Mouse (Mus musculus) midbrain, embryonic 10.5 days (tissue): ENCODE measurements around the gene Stxbp5. TPM values are rescaled to one million over a fixed set of nuclear protein-coding genes. Genes with fewer than 3 reads are reported as not detected.
"Not testable (repeated sequence)": the region's sequence is repeated elsewhere in the genome, so short reads cannot be mapped to it uniquely, and the experiment has no call there.

Experiments
- DNase-seq: peaks from one replicate; pipeline ENCODE4 v3.0.0-alpha.2; 2017; ENCODE audit warnings: low spot score
- H3K27ac ChIP-seq: fragments of 300-500 bp; sonication (generic); replicated peaks from 2 replicates; pipeline ENCODE4 v1.5.1; 2016; ENCODE audit warnings: mild to moderate bottlenecking
- H3K27me3 ChIP-seq: fragments of 300-500 bp; sonication (generic); 2 replicates; pipeline ENCODE4 v1.6.1; 2016; ENCODE audit warnings: low read depth, mild to moderate bottlenecking; ENCODE audit not compliant: poor library complexity, severe bottlenecking
- H3K36me3 ChIP-seq: fragments of 300-500 bp; sonication (generic); 2 replicates; pipeline ENCODE4 v1.6.1; 2016; ENCODE audit warnings: mild to moderate bottlenecking, moderate library complexity
- H3K4me1 ChIP-seq: fragments of 300-500 bp; sonication (generic); 2 replicates; pipeline ENCODE4 v1.6.1; 2016
- H3K4me3 ChIP-seq: fragments of 300-500 bp; sonication (generic); 2 replicates; pipeline ENCODE4 v1.5.1; 2016; ENCODE audit warnings: mild to moderate bottlenecking, moderate library complexity
- H3K9me3 ChIP-seq: fragments of 300-500 bp; sonication (generic); replicated peaks from 2 replicates; pipeline ENCODE4 v1.6.1; 2016; ENCODE audit warnings: mild to moderate bottlenecking
- WGBS: fragments of 180-500 bp; shearing (Covaris S2); methylation state at CpG from one replicate; pipeline ENCODE4 v1.1.7; 2016; 5-methylcytosine and 5-hydroxymethylcytosine counted together
- polyA plus RNA-seq: library from polyadenylated mRNA; unstranded; fragments of >200 nt; fragmentation: Nextera tagmentation; extraction: Ambion mirVana; gene quantifications from 2 replicates; pipeline ENCODE4 v1.2.1, GENCODE M21; 2016

Stxbp5 gene
- polyA plus RNA-seq, 1 experiment from 2014 or later, result 3.1 TPM

DNA sequence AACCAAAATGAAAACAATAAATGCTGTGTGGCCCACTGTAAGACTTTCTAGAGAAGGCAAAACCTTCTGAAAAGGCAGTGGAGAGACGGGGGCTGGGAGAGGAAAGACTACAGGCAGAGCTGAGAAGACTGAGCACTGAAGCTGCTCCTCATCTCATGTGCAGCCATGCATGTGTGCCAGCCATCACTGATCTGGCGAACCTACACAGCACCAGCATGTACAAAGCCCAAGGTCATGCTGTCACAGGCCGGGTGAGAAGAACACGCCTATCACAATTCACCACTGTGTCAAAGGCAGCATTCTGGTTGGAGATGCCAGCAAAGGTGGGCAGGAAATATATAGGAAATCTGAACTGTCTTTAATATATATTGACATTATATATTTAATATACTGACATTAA, 12.2 kb downstream of the Stxbp5 start:
- Histone ChIP-seq H3K27me3 (no peaks in the 10 kb centered on the region), H3K36me3 (peaks cover 15% of the 10 kb centered on the region), H3K27ac (no peak overlapping the region), H3K4me3 (no peak overlapping the region), H3K4me1 (0 out of 2 replicates have a peak, but pooled peaks cover 3% of the 10 kb centered on the region), H3K9me3 (no peaks in the 10 kb centered on the region)
- no peak for DNase-seq
- WGBS, result 85% methylated on average over 4 of the region's 4 CpGs

- H3K9me3 ChIP-seq, H3K27ac ChIP-seq, H3K4me3 ChIP-seq, H3K27me3 ChIP-seq, H3K36me3 ChIP-seq, H3K4me1 ChIP-seq, DNase-seq: not testable (repeated sequence)
- WGBS, result 86% methylated on average over 5 of the region's 5 CpGs
Measured at GRCm38 (mm10) chr10:9881781-9882320, 19.0 kb downstream of the Stxbp5 start.

DNA sequence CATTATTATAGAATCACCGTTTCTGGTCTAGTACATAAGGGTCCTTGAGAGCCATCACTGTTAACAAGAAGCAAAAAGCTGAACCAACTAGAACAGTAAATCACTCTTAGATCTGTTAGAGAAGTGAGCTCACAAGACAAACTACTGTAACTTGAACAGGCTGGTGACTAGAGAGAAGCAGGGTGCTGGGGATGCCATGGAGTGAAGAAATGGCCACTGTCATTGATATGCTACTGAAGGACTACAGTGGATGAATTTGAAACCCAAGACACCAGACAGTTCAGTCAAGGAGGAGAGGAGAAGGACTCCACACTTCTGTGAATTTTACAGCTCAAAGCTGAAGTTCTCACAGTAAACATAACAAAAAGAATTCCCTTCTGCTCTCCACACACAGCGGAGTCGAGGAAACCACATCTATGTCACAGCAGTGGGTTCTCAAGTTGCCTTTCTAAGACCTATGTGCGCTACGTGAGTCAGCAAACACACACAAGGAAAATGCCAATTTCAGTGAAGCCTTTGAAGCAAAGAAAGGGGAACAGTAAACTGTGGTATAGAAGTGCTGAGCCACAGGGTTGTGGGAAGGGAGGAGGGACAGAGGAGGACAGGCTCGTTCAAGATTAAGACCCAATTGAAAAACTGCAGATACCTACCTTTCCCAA, 20.7 kb downstream of the Stxbp5 start:
- WGBS, result 90% methylated on average over 6 of the region's 6 CpGs
- no peaks in the 10 kb centered on the region for H3K36me3 ChIP-seq
- H3K27ac ChIP-seq, result no peak overlapping the region
- no peaks in the 10 kb centered on the region for H3K9me3 ChIP-seq
- H3K27me3 ChIP-seq, result no peaks in the 10 kb centered on the region
- no peak overlapping the region for H3K4me3 ChIP-seq
- no peak for DNase-seq
- H3K4me1 ChIP-seq, result no peaks in the 10 kb centered on the region

DNA sequence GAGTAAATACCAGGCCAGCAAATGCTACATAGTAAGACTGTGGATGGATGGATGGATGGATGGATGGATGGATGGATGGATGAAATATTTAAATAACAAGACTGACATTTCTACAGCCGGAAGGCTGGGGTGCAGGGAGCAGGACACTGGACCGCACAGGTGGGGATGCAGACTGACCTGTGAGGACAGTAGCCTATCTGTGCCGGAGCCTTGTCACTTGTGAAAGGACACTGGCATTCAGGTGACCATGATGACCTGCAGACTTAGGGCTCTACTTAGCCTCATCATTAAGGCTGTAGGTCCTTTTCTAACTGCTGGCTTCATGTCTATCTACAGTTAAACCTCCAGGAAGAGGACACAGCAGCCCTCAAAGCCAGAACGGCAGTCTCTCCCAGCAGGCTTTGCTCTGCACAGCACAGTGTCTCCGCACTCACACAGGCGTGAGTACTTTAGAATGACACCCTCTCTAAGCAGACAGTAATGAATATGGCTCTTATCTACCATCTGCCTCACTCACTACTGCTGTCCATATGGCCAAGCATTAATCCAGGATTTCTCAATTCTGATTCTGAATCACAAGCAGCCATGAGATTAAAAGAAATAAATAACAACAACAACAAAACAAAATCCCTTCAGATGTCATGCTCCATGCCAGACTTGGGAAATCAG, 21.9 kb downstream of the Stxbp5 start:
- Histone ChIP-seq H3K27me3 (no peaks in the 10 kb centered on the region), H3K4me3 (no peak overlapping the region), H3K27ac (no peak overlapping the region), H3K9me3 (no peaks in the 10 kb centered on the region), H3K36me3 (no peaks in the 10 kb centered on the region), H3K4me1 (no peaks in the 10 kb centered on the region)
- DNase-seq, result no peak
- 90% methylated on average over 6 of the region's 6 CpGs for WGBS

GRCm38 (mm10) chr10:9875905-9876304, 25.0 kb downstream of the Stxbp5 start:
- no peak for DNase-seq
- Histone ChIP-seq H3K27me3 (no peaks in the 10 kb centered on the region), H3K4me3 (no peak overlapping the region), H3K9me3 (no peaks in the 10 kb centered on the region), H3K36me3 (no peaks in the 10 kb centered on the region), H3K27ac (no peak overlapping the region), H3K4me1 (no peaks in the 10 kb centered on the region)
- 91% methylated on average over 3 of the region's 3 CpGs for WGBS

DNA sequence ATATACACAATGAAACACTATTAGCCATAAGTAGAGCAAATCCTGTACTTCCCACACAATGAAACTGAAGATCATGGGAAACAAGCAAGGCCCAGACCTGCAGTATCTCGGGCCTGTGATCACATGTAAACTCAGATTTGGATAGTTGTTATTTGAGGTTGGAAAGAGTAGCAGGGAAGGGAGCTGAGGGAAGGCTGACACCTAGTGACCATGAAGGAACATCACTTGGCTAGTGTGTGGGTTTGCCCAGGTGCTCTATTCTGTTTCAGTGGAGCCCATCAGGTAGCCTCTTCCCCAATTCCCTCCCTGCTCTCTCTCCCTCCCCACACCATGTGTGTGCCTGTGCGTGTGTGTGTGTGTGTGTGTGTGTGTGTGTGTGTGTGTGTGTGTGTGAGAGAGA, 28.7 kb downstream of the Stxbp5 start:
- no peak for DNase-seq
- Histone ChIP-seq H3K4me1 (no peaks in the 10 kb centered on the region), H3K27ac (no peak overlapping the region), H3K36me3 (no peaks in the 10 kb centered on the region), H3K9me3 (no peaks in the 10 kb centered on the region), H3K27me3 (no peaks in the 10 kb centered on the region), H3K4me3 (no peak overlapping the region)
- 73% methylated on average over 2 of the region's 2 CpGs for WGBS

DNA sequence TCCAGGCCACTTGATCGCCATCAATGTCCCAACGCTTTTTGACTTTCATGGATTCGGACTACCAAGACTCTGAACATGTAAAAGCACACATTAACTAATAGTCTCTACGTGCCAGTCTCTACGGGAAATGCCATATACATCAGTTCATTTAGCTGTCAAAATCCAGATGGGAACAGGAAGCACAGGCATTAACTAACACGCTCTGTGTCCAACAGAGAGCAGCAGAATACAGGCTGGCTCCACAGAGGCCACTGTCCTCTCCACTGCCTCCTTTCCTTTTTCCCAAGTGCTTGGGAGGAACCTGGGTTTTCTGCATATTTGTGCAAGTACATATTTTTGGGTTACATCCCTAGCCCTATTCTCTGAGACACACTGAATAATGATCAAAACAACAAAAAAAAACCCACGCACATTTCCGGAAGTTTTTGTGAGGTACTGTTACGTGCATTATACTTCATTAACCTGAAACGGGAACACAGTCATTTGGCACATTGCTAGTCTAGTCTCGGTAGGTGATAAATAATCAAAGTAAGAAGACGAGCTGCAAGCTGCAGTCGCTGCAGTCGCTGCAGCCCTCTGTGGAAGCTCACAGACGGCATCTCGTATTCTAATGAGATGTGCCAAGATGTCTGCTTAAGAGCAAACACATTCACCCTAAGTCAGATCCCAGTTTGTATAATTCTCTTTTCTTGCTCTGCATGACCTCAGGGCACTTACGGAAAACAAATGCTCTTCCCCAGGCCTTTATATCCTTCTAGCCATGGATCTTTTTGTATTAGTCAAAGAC, 33.9 kb downstream of the Stxbp5 start:
- 87% methylated on average over 17 of the region's 17 CpGs for WGBS
- Histone ChIP-seq H3K9me3 (no peaks in the 10 kb centered on the region), H3K27me3 (no peaks in the 10 kb centered on the region), H3K27ac (no peak overlapping the region), H3K4me3 (no peak overlapping the region), H3K4me1 (0 out of 2 replicates have a peak, but pooled peaks cover 4% of the 10 kb centered on the region), H3K36me3 (no peaks in the 10 kb centered on the region)
- no peak for DNase-seq

- 0 out of 2 replicates have a peak, but pooled peaks cover 4% of the 10 kb centered on the region for H3K4me1 ChIP-seq
- no peaks in the 10 kb centered on the region for H3K27me3 ChIP-seq
- DNase-seq, result no peak
- no peak overlapping the region for H3K27ac ChIP-seq
- WGBS, result 87% methylated on average over 4 of the region's 4 CpGs
- H3K36me3 ChIP-seq, result peaks cover 10% of the 10 kb centered on the region
- peaks cover 6% of the 10 kb centered on the region; the same call in 1 of the 2 replicates for H3K9me3 ChIP-seq
- no peak overlapping the region for H3K4me3 ChIP-seq
Measured at GRCm38 (mm10) chr10:9860022-9860421, 40.9 kb downstream of the Stxbp5 start.

GRCm38 (mm10) chr10:9859476-9859875, 41.4 kb downstream of the Stxbp5 start:
- Histone ChIP-seq H3K27me3 (no peaks in the 10 kb centered on the region), H3K27ac (no peak overlapping the region), H3K4me1 (0 out of 2 replicates have a peak, but pooled peaks cover 4% of the 10 kb centered on the region), H3K36me3 (peaks cover 15% of the 10 kb centered on the region), H3K9me3 (peaks cover 11% of the 10 kb centered on the region; the same call in 1 of the 2 replicates), H3K4me3 (no peak overlapping the region)
- DNase-seq, result no peak
- 91% methylated on average over 3 of the region's 3 CpGs for WGBS

GRCm38 (mm10) chr10:9857850-9858249, 43.0 kb downstream of the Stxbp5 start:
- Histone ChIP-seq H3K27me3 (no peaks in the 10 kb centered on the region), H3K4me3 (no peak overlapping the region), H3K9me3 (peaks cover 23% of the 10 kb centered on the region), H3K27ac (no peak overlapping the region), H3K4me1 (no peaks in the 10 kb centered on the region), H3K36me3 (peaks cover 27% of the 10 kb centered on the region)
- WGBS, result 90% methylated on average over 2 of the region's 2 CpGs
- DNase-seq, result no peak

DNA sequence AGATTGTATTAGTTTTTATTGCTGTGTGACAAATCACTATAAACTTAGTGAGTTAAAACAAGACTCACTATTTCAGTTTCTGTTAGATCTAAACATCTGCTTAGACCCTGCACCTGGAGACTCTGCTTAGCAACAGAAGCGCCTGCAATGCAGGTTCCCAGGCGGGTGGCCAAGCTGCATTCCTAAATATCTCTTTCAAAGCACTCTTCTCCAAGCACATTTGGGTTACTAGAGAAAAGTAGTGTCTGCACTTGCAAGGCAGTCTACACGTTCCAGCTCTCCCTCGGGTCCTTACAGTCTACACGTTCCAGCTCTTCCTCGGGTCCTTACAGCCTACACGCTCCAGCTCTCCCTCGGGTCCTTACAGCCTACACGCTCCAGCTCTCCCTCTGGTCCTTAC, 44.1 kb downstream of the Stxbp5 start:
- Histone ChIP-seq H3K36me3 (peaks cover 29% of the 10 kb centered on the region), H3K4me3 (no peak overlapping the region), H3K9me3 (peaks cover 25% of the 10 kb centered on the region), H3K4me1 (no peaks in the 10 kb centered on the region), H3K27ac (no peak overlapping the region), H3K27me3 (no peaks in the 10 kb centered on the region)
- DNase-seq, result no peak
- WGBS, result 88% methylated on average over 9 of the region's 9 CpGs

GRCm38 (mm10) chr10:9846408-9846807, 54.5 kb downstream of the Stxbp5 start:
- no peak overlapping the region for H3K27ac ChIP-seq
- no peak overlapping the region for H3K4me3 ChIP-seq
- WGBS, result 97% methylated on average over 4 of the region's 4 CpGs
- H3K4me1 ChIP-seq, result no peaks in the 10 kb centered on the region
- H3K27me3 ChIP-seq, result no peaks in the 10 kb centered on the region
- peaks cover 9% of the 10 kb centered on the region for H3K36me3 ChIP-seq
- no peak for DNase-seq
- peaks cover 6% of the 10 kb centered on the region; the same call in 1 of the 2 replicates for H3K9me3 ChIP-seq
